Mouse (Mus musculus) midbrain, embryonic 15.5 days (tissue): ENCODE data around the gene Irak3. TPM values are rescaled to one million over a fixed set of nuclear protein-coding genes. Genes with fewer than 3 reads are reported as not detected.

Experiments used
- ATAC-seq: fragments of 200-750 bp; cut with Nextera tagmentation; replicated peaks from 2 replicates; pipeline ENCODE4 v1.8.0; 2017; ENCODE audit warnings: moderate TSS enrichment
- H3K27ac ChIP-seq: fragments of 300-500 bp; sonication (generic); 2 replicates; pipeline ENCODE4 v1.5.1; 2015; ENCODE audit warnings: mild to moderate bottlenecking, inconsistent platforms
- H3K27me3 ChIP-seq: fragments of 300-500 bp; sonication (generic); replicated peaks from 2 replicates; pipeline ENCODE4 v1.6.1; 2015; ENCODE audit warnings: inconsistent platforms
- H3K36me3 ChIP-seq: fragments of 300-500 bp; sonication (generic); replicated peaks from 2 replicates; pipeline ENCODE4 v1.6.1; 2015; ENCODE audit warnings: inconsistent platforms
- H3K4me1 ChIP-seq: fragments of 300-500 bp; sonication (generic); 2 replicates; pipeline ENCODE4 v1.6.1; 2015; ENCODE audit warnings: inconsistent platforms
- H3K4me2 ChIP-seq: fragments of 300-500 bp; sonication (generic); 2 replicates; pipeline ENCODE4 v1.6.1; 2015; ENCODE audit warnings: inconsistent platforms, mild to moderate bottlenecking, moderate library complexity
- H3K4me3 ChIP-seq: fragments of 300-500 bp; sonication (generic); 2 replicates; pipeline ENCODE4 v1.5.1; 2015; ENCODE audit warnings: mild to moderate bottlenecking, inconsistent platforms
- H3K9ac ChIP-seq: fragments of 300-500 bp; sonication (generic); 2 replicates; pipeline ENCODE4 v1.6.1; 2015; ENCODE audit warnings: mild to moderate bottlenecking, inconsistent platforms
- H3K9me3 ChIP-seq: fragments of 300-500 bp; sonication (generic); 2 replicates; pipeline ENCODE4 v1.6.1; 2016; ENCODE audit warnings: inconsistent platforms
- WGBS: fragments of 180-500 bp; shearing (Covaris S2); methylation state at CpG from one replicate; pipeline ENCODE4 v1.1.7; 2015; ENCODE audit warnings: mixed read lengths; 5-methylcytosine and 5-hydroxymethylcytosine counted together
- polyA plus RNA-seq: library from polyadenylated mRNA; unstranded; fragments of >200 nt; fragmentation: Nextera tagmentation; extraction: Ambion mirVana; gene quantifications from 2 replicates; pipeline ENCODE4 v1.2.1, GENCODE M21; 2015

Irak3 gene
- polyA plus RNA-seq, 1 experiment from 2014 or later = 0.19 TPM

DNA sequence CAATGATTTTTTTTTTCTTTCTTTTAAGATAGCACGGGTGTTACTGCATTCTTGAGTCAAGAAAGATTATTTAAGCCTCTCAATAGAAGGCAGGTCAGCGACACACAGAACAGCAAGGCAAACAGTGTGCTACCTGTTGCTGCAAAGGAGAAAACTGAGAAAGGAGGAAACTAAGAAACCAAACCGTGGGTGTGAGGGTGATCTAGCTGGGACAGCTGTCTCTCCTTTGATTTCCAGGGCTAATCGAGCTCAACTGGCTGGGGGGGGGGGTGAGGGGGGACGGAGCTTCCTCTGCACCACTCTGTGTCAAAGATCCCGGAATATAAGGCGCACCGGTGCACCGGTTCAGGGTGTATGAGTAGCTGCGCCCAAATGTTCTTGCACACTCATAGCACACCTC, 32.9 kb downstream of the Irak3 start:
- Histone ChIP-seq H3K9ac (no peak overlapping the region), H3K4me3 (no peak overlapping the region), H3K27ac (no peak overlapping the region), H3K9me3 (no peaks in the 10 kb centered on the region), H3K36me3 (no peaks in the 10 kb centered on the region), H3K4me1 (no peaks in the 10 kb centered on the region), H3K4me2 (no peak overlapping the region), H3K27me3 (no peaks in the 10 kb centered on the region)
- no peak for ATAC-seq
- 62% methylated on average over 10 of the region's 10 CpGs for WGBS

- Histone ChIP-seq H3K27me3 (no peaks in the 10 kb centered on the region), H3K36me3 (no peaks in the 10 kb centered on the region), H3K4me3 (no peak overlapping the region), H3K27ac (no peak overlapping the region), H3K9ac (no peak overlapping the region), H3K9me3 (no peaks in the 10 kb centered on the region), H3K4me2 (no peak overlapping the region), H3K4me1 (no peaks in the 10 kb centered on the region)
- 86% methylated on average over 1 of the region's 1 CpGs for WGBS
- no peak for ATAC-seq
Observed at GRCm38 (mm10) chr10:120168070-120168469, 33.9 kb downstream of the Irak3 start.

DNA sequence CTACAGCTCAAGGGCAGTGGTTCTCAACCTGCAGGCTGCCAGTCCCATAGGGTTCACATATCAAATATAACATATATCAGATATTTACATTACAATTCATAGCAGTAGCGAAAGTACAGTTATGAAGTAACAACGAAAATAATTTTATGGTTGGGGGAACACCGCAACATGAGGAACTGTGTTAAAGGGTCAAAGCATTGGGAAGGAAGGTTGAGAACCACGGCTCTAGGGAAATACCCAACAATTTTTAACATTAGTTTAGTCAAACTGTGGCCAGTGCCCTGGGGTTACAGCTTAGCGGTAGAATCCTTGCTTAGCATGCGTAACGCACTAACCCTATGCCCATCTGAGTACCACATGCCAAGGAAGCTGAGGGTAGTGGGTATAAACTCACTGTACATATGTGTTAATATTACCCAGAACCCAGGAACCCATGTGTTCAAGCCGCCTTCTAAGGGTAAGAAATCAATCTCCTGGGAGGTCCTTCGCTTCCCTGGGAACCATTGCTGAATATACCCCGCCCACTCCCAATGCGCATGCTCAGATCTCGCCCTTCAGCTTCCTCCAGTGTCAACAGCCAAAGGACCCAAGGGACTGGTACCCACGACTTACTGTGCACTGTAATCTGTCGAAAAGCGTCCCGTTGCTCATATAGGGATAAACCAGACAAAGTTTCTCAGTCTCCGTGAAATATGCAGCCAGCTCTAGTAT, 36.0 kb downstream of the Irak3 start:
- H3K9ac ChIP-seq = no peak overlapping the region
- 90% methylated on average over 17 of the region's 17 CpGs for WGBS

DNA sequence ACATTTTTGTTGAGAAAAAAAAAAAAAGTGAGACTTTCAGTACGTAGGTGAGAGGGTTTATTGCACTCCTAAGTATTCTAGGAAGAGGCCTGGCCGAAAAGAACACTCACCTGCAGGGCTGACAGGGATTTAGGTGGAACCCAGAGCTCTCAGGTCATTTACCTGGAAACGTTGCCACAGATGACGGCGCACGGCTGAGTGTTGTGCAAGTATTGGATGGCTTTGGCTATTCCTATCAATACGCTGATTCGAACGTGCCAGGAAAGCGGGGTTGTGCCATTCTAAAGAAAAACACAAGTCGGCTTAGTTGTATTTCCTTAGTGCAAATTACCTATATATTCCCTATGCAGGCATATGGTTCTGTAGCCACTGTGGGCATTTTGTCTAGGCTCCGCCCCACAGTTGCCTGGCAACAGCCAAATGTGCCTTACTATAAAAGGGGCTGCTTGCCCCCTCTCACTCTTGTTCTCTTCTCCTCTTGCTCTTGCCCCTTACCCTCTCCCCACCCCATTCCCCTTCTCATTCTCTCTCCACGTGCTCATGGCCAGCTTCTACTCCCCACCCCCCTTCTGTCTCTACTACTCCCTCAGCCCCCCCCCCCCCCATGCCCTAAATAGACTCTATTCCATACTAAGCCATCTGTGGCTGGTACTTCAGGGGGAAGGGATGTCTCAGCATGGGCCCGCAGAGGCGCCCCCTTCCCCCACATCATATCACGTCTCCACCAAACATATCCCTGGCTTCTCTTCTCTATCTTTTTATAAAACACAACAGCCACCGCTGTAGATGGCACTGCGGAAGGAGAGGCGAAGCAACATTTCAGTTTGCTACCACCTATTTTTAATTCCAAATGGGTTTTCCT, 36.8 kb downstream of the Irak3 start:
- no peaks in the 10 kb centered on the region for H3K27me3 ChIP-seq
- H3K36me3 ChIP-seq = no peaks in the 10 kb centered on the region
- H3K4me2 ChIP-seq = no peak overlapping the region
- no peaks in the 10 kb centered on the region for H3K9me3 ChIP-seq
- no peak overlapping the region for H3K27ac ChIP-seq
- WGBS = 87% methylated on average over 19 of the region's 19 CpGs
- no peak overlapping the region for H3K9ac ChIP-seq
- no peak for ATAC-seq
- H3K4me1 ChIP-seq = no peaks in the 10 kb centered on the region
- H3K4me3 ChIP-seq = no peak overlapping the region

More for the DNA sequence above, 36.0 kb downstream of the Irak3 start:
- no peaks in the 10 kb centered on the region for H3K9me3 ChIP-seq
- H3K27me3 ChIP-seq = no peaks in the 10 kb centered on the region
- H3K4me1 ChIP-seq = no peaks in the 10 kb centered on the region
- ATAC-seq = no peak
- H3K36me3 ChIP-seq = no peaks in the 10 kb centered on the region
- no peak overlapping the region for H3K4me3 ChIP-seq
- no peak overlapping the region for H3K4me2 ChIP-seq
- H3K27ac ChIP-seq = no peak overlapping the region

DNA sequence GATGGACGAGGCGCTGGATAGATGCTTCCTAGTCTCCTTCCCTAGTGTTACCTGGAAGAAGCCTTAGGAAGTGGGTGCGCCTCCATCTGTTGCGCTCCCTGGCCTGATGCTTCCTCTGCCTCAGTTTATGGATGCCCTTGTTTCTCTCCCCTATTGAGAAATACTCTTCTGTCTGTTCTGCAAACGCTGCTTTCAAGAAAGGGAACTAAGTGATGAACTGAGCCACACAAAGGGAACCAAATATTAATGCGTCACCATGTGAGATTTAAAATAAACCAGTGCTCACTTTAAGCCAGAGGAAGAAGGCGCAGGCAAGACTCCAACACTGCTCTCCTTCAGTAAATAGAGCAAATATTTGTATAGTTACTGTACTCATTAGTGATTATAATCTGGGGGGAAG, 38.4 kb downstream of the Irak3 start:
- Histone ChIP-seq H3K4me3 (no peak overlapping the region), H3K9ac (no peak overlapping the region), H3K36me3 (no peaks in the 10 kb centered on the region), H3K27ac (no peak overlapping the region), H3K9me3 (no peaks in the 10 kb centered on the region), H3K27me3 (no peaks in the 10 kb centered on the region), H3K4me1 (no peaks in the 10 kb centered on the region), H3K4me2 (no peak overlapping the region)
- 91% methylated on average over 7 of the region's 7 CpGs for WGBS
- no peak for ATAC-seq

DNA sequence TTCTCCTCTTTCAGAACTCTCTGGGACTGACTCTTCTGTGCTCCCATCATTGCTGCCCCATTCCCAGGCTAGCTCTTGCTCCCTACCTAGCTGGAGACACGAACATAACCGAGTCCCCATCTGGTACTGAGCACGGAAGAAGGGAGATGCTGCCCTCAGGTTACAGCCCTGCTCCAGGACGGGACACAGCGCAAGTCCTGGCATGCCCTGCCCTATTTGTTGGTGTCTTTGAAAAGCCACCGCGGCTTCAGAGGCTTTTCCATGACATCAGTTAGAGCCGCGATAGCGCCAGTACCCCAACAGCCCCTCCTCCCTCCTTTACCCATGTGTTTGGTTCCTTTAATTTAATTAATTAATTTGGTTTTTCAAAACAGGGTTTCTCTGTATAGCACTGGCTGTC, 39.1 kb downstream of the Irak3 start:
- Histone ChIP-seq H3K36me3 (no peaks in the 10 kb centered on the region), H3K27me3 (no peaks in the 10 kb centered on the region), H3K9ac (no peak overlapping the region), H3K4me2 (no peak overlapping the region), H3K9me3 (no peaks in the 10 kb centered on the region), H3K4me3 (no peak overlapping the region), H3K27ac (no peak overlapping the region), H3K4me1 (no peaks in the 10 kb centered on the region)
- no peak for ATAC-seq
- WGBS = 84% methylated on average over 10 of the region's 10 CpGs

GRCm38 (mm10) chr10:120160533-120160932, 41.4 kb downstream of the Irak3 start:
- no peak overlapping the region for H3K4me3 ChIP-seq
- no peak overlapping the region for H3K4me2 ChIP-seq
- H3K9me3 ChIP-seq = no peaks in the 10 kb centered on the region
- H3K4me1 ChIP-seq = no peaks in the 10 kb centered on the region
- 84% methylated on average over 9 of the region's 9 CpGs for WGBS
- H3K9ac ChIP-seq = no peak overlapping the region
- no peak overlapping the region for H3K27ac ChIP-seq
- no peaks in the 10 kb centered on the region for H3K36me3 ChIP-seq
- no peaks in the 10 kb centered on the region for H3K27me3 ChIP-seq
- no peak for ATAC-seq

GRCm38 (mm10) chr10:120153911-120154310, 48.0 kb downstream of the Irak3 start:
- H3K9ac ChIP-seq = no peak overlapping the region
- H3K4me2 ChIP-seq = no peak overlapping the region
- H3K36me3 ChIP-seq = no peaks in the 10 kb centered on the region
- no peaks in the 10 kb centered on the region for H3K9me3 ChIP-seq
- no peak overlapping the region for H3K4me3 ChIP-seq
- 91% methylated on average over 2 of the region's 2 CpGs for WGBS
- no peaks in the 10 kb centered on the region for H3K4me1 ChIP-seq
- no peak overlapping the region for H3K27ac ChIP-seq
- H3K27me3 ChIP-seq = no peaks in the 10 kb centered on the region
- ATAC-seq = no peak

GRCm38 (mm10) chr10:120151672-120152071, 50.3 kb downstream of the Irak3 start:
- no peak overlapping the region for H3K4me2 ChIP-seq
- no peaks in the 10 kb centered on the region for H3K36me3 ChIP-seq
- no peak overlapping the region for H3K9ac ChIP-seq
- no peak for ATAC-seq
- H3K4me1 ChIP-seq = no peaks in the 10 kb centered on the region
- WGBS = 94% methylated on average over 7 of the region's 7 CpGs
- H3K27ac ChIP-seq = no peak overlapping the region
- H3K4me3 ChIP-seq = no peak overlapping the region
- H3K9me3 ChIP-seq = no peaks in the 10 kb centered on the region
- H3K27me3 ChIP-seq = no peaks in the 10 kb centered on the region

DNA sequence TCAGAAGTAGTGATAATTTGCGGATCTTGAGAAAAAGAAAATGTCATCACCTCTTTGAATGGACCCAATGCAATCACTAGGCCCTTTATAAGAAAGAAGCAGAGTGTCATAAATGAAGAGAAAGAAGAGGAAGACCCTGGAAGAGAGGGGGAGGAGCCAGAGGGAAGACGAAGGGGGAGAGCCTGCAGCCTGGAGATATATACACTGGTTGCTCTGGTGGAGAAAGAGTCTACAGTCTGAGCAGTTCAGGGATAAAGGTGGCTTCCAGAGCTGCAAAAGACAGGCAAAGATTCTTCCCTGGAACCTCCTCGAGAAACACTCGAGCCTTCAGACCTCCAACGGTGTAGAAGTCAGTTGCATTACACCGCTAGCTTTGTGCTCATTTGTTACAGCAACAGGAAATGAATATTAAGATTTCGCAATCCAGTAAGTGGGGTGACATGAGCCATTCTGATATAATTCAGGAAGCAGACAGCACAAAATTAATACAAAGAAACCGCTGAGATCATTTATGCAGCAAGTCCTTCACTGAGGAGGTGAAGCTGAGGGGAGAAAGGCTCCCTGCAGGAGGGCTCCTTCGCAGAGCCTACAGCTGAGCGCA, 60.9 kb downstream of the Irak3 start:
- Histone ChIP-seq H3K36me3 (no peaks in the 10 kb centered on the region), H3K9me3 (0 out of 2 replicates have a peak, but pooled peaks cover 7% of the 10 kb centered on the region), H3K4me1 (no peaks in the 10 kb centered on the region), H3K4me3 (no peak overlapping the region), H3K27ac (no peak overlapping the region), H3K9ac (no peak overlapping the region), H3K27me3 (no peaks in the 10 kb centered on the region), H3K4me2 (no peak overlapping the region)
- ATAC-seq = no peak
- WGBS = 67% methylated on average over 10 of the region's 10 CpGs

GRCm38 (mm10) chr10:120140193-120140592, 61.7 kb downstream of the Irak3 start:
- H3K9me3 ChIP-seq = 0 out of 2 replicates have a peak, but pooled peaks cover 7% of the 10 kb centered on the region
- no peaks in the 10 kb centered on the region for H3K36me3 ChIP-seq
- H3K9ac ChIP-seq = no peak overlapping the region
- H3K27ac ChIP-seq = no peak overlapping the region
- no peaks in the 10 kb centered on the region for H3K4me1 ChIP-seq
- H3K27me3 ChIP-seq = no peaks in the 10 kb centered on the region
- no peak overlapping the region for H3K4me3 ChIP-seq
- no peak overlapping the region for H3K4me2 ChIP-seq
- ATAC-seq = no peak
- 74% methylated on average over 4 of the region's 4 CpGs for WGBS

DNA sequence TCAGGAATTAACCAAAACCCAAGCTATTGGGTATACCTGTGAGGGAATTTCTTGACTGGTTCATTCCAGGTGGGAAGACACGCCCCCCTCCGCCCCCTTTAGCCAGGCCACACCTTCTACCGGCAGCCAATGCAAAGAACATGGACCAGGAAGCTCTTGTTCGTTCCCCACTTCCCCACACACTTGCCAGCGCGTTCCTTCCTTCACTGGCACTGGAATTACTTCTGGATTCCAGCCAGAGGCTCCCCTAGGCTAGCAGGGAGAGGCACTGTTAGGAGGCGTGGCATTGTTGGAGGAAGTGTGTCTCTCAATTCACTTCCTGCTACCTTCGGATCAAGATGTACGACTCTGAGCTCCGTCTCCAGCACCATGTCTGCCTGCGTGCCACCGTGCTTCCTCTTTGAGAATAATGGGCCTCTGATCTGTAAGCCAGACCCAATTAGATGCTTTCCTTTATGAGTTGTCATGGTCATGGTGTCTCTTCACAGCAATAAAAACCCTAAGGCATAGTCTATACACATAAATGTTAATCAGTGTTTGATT, 65.8 kb downstream of the Irak3 start:
- 92% methylated on average over 12 of the region's 12 CpGs for WGBS
- Histone ChIP-seq H3K4me2 (no peak overlapping the region), H3K9ac (no peak overlapping the region), H3K27me3 (no peaks in the 10 kb centered on the region), H3K36me3 (no peaks in the 10 kb centered on the region), H3K4me3 (no peak overlapping the region), H3K27ac (no peak overlapping the region), H3K9me3 (no peaks in the 10 kb centered on the region), H3K4me1 (peaks cover 3% of the 10 kb centered on the region; the same call in 1 of the 2 replicates)
- no peak for ATAC-seq
